Mouse (Mus musculus) midbrain, embryonic 15.5 days (tissue): Measurements from ENCODE around the gene Cdkn2aipnl. TPM values are rescaled to one million over a fixed set of nuclear protein-coding genes. Genes with fewer than 3 reads are reported as not detected.
A peak's percentile ranks its signal among the peaks of the same experiment; 100 is the strongest.

ENCODE experiments used
- ATAC-seq: fragments of 200-750 bp; cut with Nextera tagmentation; replicated peaks from 2 replicates; pipeline ENCODE4 v1.8.0; 2017; ENCODE audit warnings: moderate TSS enrichment
- H3K27ac ChIP-seq: fragments of 300-500 bp; sonication (generic); 2 replicates; pipeline ENCODE4 v1.5.1; 2015; ENCODE audit warnings: mild to moderate bottlenecking, inconsistent platforms
- H3K27me3 ChIP-seq: fragments of 300-500 bp; sonication (generic); replicated peaks from 2 replicates; pipeline ENCODE4 v1.6.1; 2015; ENCODE audit warnings: inconsistent platforms
- H3K36me3 ChIP-seq: fragments of 300-500 bp; sonication (generic); replicated peaks from 2 replicates; pipeline ENCODE4 v1.6.1; 2015; ENCODE audit warnings: inconsistent platforms
- H3K4me1 ChIP-seq: fragments of 300-500 bp; sonication (generic); 2 replicates; pipeline ENCODE4 v1.6.1; 2015; ENCODE audit warnings: inconsistent platforms
- H3K4me2 ChIP-seq: fragments of 300-500 bp; sonication (generic); 2 replicates; pipeline ENCODE4 v1.6.1; 2015; ENCODE audit warnings: inconsistent platforms, mild to moderate bottlenecking, moderate library complexity
- H3K4me3 ChIP-seq: fragments of 300-500 bp; sonication (generic); 2 replicates; pipeline ENCODE4 v1.5.1; 2015; ENCODE audit warnings: mild to moderate bottlenecking, inconsistent platforms
- H3K9ac ChIP-seq: fragments of 300-500 bp; sonication (generic); 2 replicates; pipeline ENCODE4 v1.6.1; 2015; ENCODE audit warnings: mild to moderate bottlenecking, inconsistent platforms
- H3K9me3 ChIP-seq: fragments of 300-500 bp; sonication (generic); 2 replicates; pipeline ENCODE4 v1.6.1; 2016; ENCODE audit warnings: inconsistent platforms
- WGBS: fragments of 180-500 bp; shearing (Covaris S2); methylation state at CpG from one replicate; pipeline ENCODE4 v1.1.7; 2015; ENCODE audit warnings: mixed read lengths; 5-methylcytosine and 5-hydroxymethylcytosine counted together
- polyA plus RNA-seq: library from polyadenylated mRNA; unstranded; fragments of >200 nt; fragmentation: Nextera tagmentation; extraction: Ambion mirVana; gene quantifications from 2 replicates; pipeline ENCODE4 v1.2.1, GENCODE M21; 2015

Cdkn2aipnl gene
- 120 and 121 TPM in 2 replicates for polyA plus RNA-seq

DNA sequence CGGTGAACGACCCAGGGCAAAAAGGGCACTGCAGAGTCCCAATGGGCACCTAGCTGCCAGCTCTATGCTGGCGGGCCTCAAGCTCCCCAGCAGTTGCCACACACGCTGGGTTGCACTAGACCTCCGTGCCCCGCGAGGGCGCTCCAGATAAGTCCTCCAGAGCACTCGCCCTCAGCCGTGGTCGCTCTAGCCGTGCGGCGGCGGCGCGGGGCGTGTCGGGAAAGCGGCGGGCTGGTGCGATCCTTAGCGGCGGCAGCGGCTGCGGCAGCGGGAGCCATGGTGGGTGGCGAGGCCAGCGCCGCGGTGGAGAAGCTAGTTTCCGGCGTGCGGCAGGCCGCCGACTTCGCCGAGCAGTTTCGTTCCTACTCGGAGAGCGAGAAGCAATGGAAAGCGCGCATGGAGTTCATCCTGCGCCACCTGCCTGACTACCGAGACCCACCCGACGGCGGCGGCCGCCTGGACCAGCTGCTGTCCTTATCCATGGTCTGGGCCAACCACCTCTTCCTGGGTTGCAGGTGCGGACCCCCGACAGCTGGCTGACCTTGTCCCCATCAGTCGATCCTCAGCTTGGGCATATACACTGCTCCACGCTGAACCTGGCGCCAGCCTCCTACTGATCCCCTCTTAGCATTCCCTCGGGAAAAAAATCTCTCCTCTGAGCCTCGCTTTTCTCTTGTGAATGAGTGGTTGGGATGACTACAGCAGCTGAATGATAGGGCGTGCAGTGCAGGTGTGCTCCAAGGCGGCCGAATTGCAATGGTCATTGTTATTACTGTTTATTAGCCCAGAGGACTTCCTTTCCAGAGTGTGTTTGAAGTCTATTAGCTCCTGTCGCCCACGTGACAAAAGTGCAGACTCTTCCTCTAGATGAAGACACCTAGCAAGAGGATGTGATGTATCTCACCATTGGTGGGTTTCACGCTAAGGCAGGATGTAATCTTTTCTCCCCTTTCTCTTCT lies at the start of gene Cdkn2aipnl:
Cdkn2aipnl (plus strand) TSS at position 219 of the 959 bp plus-strand sequence.
- Histone ChIP-seq H3K4me2 (peak within 1 kb of the TSS; percentile 85), H3K36me3 (peaks cover 22% of the 10 kb centered on the region), H3K9me3 (no peaks in the 10 kb centered on the region), H3K27ac (peak within 1 kb of the TSS; percentile 76), H3K4me1 (peaks cover 18% of the 10 kb centered on the region), H3K9ac (peak within 1 kb of the TSS; percentile 85), H3K27me3 (no peaks in the 10 kb centered on the region), H3K4me3 (peak within 1 kb of the TSS; percentile 72)
- WGBS, result 3% methylated on average over 63 of the region's 63 CpGs
- peak; percentile 98 for ATAC-seq

GRCm38 (mm10) chr11:51917951-51918350 lies 49.5 kb upstream of the Cdkn2aipnl start:
- no peak overlapping the region for H3K4me3 ChIP-seq
- no peak overlapping the region for H3K27ac ChIP-seq
- no peaks in the 10 kb centered on the region for H3K36me3 ChIP-seq
- H3K9me3 ChIP-seq, result no peaks in the 10 kb centered on the region
- no peaks in the 10 kb centered on the region for H3K27me3 ChIP-seq
- ATAC-seq, result no peak
- WGBS, result 84% methylated on average over 2 of the region's 2 CpGs
- H3K4me1 ChIP-seq, result peaks cover 11% of the 10 kb centered on the region
- no peak overlapping the region for H3K4me2 ChIP-seq
- H3K9ac ChIP-seq, result no peak overlapping the region

- ATAC-seq, result no peak
- Histone ChIP-seq H3K4me2 (no peak overlapping the region), H3K4me1 (peaks cover 11% of the 10 kb centered on the region), H3K9me3 (no peaks in the 10 kb centered on the region), H3K4me3 (no peak overlapping the region), H3K27me3 (no peaks in the 10 kb centered on the region), H3K36me3 (no peaks in the 10 kb centered on the region), H3K27ac (no peak overlapping the region), H3K9ac (no peak overlapping the region)
- WGBS, result 85% methylated on average over 2 of the region's 2 CpGs
These were observed 48.9 kb upstream of the Cdkn2aipnl start for GRCm38 (mm10) chr11:51918576-51918975.

GRCm38 (mm10) chr11:51921355-51922125 lies 45.9 kb upstream of the Cdkn2aipnl start:
- Histone ChIP-seq H3K4me2 (no peak overlapping the region), H3K27me3 (no peaks in the 10 kb centered on the region), H3K27ac (no peak overlapping the region), H3K4me1 (peaks cover 3% of the 10 kb centered on the region), H3K9me3 (no peaks in the 10 kb centered on the region), H3K36me3 (no peaks in the 10 kb centered on the region), H3K9ac (no peak overlapping the region), H3K4me3 (no peak overlapping the region)
- 84% methylated on average over 8 of the region's 8 CpGs for WGBS
- ATAC-seq, result no peak

GRCm38 (mm10) chr11:51922421-51922841 lies 45.0 kb upstream of the Cdkn2aipnl start:
- 75% methylated on average over 3 of the region's 3 CpGs for WGBS

DNA sequence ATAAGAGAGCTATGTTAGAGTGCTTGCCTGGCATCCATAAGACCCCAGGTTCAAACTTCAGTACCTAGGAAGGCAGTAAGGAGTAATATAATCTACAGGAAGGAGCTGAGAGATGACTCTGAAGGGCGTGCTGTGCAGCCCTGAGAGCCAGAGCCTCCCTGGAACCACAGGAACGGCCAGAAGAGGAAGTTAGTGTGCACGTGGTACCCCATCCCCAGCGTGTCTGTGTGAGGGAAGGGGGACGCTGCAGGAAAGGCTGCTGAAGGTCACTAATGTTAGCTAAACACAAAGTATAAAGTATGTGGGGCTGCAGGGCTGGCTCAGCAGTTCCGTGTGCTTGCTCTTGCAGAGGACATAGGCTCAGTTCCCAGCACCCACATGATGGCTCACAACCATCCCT lies 41.9 kb upstream of the Cdkn2aipnl start:
- no peak overlapping the region for H3K4me3 ChIP-seq
- WGBS, result 77% methylated on average over 6 of the region's 6 CpGs
- H3K9ac ChIP-seq, result no peak overlapping the region
- no peaks in the 10 kb centered on the region for H3K9me3 ChIP-seq
- no peak overlapping the region for H3K27ac ChIP-seq
- no peak for ATAC-seq
- H3K36me3 ChIP-seq, result no peaks in the 10 kb centered on the region
- no peak overlapping the region for H3K4me2 ChIP-seq
- no peaks in the 10 kb centered on the region for H3K27me3 ChIP-seq
- no peaks in the 10 kb centered on the region for H3K4me1 ChIP-seq

More at GRCm38 (mm10) chr11:51922421-51922841, 45.0 kb upstream of the Cdkn2aipnl start:
- Histone ChIP-seq H3K27me3 (no peaks in the 10 kb centered on the region), H3K27ac (no peak overlapping the region), H3K9ac (no peak overlapping the region), H3K4me3 (no peak overlapping the region), H3K4me1 (no peaks in the 10 kb centered on the region), H3K4me2 (no peak overlapping the region), H3K9me3 (no peaks in the 10 kb centered on the region), H3K36me3 (no peaks in the 10 kb centered on the region)
- ATAC-seq, result no peak

DNA sequence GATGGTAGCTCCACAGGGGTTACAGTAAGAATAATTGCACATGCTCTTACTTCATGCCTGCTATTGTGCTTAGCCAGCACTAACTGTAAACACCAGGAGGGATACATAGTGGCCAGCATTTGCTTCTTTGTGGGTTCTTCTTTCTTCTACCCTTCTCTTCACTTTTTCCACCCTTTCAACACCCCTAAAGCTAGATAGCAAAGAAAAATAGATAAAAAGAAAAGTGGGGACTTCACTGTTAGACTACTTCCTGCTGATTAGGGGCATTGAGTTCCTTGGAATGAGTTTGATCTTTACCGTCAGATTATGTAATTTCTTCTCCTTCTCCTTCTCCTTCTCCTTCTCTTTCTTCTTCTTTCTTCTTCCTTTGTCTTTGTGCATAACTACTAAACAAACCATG lies 41.1 kb upstream of the Cdkn2aipnl start:
- Histone ChIP-seq H3K4me3 (no peak overlapping the region), H3K9me3 (no peaks in the 10 kb centered on the region), H3K4me1 (no peaks in the 10 kb centered on the region), H3K27me3 (no peaks in the 10 kb centered on the region), H3K27ac (no peak overlapping the region), H3K9ac (no peak overlapping the region), H3K36me3 (no peaks in the 10 kb centered on the region), H3K4me2 (no peak overlapping the region)
- no peak for ATAC-seq
- WGBS, result 94% methylated on average over 1 of the region's 1 CpGs

GRCm38 (mm10) chr11:51927106-51927505 lies 40.4 kb upstream of the Cdkn2aipnl start:
- no peaks in the 10 kb centered on the region for H3K27me3 ChIP-seq
- H3K4me1 ChIP-seq, result no peaks in the 10 kb centered on the region
- 82% methylated on average over 2 of the region's 2 CpGs for WGBS
- H3K9me3 ChIP-seq, result no peaks in the 10 kb centered on the region
- H3K4me2 ChIP-seq, result no peak overlapping the region
- H3K4me3 ChIP-seq, result no peak overlapping the region
- no peaks in the 10 kb centered on the region for H3K36me3 ChIP-seq
- H3K9ac ChIP-seq, result no peak overlapping the region
- no peak overlapping the region for H3K27ac ChIP-seq
- ATAC-seq, result no peak

DNA sequence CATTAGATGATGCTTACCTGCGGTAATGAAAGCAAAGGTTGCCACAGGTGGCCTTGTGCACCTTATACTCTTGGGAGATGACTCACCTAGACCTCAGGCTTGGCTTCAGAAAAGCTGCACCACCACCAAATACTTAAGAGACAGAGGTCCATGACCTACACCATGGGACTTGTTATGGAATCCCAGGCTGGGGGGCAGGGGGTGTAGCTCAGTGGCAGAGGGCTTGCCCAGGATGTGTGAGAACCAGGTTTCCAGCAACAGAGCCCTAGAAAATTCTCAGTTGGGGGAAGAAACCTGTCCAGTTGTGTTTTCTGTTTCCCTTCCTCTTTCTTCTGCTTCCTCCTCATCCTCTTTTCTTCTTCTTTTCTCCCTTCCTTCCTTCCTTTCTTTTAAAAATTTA lies 36.3 kb upstream of the Cdkn2aipnl start:
- ATAC-seq, result no peak
- H3K4me3 ChIP-seq, result no peak overlapping the region
- H3K4me2 ChIP-seq, result no peak overlapping the region
- no peaks in the 10 kb centered on the region for H3K4me1 ChIP-seq
- H3K27ac ChIP-seq, result no peak overlapping the region
- H3K36me3 ChIP-seq, result no peaks in the 10 kb centered on the region
- no peaks in the 10 kb centered on the region for H3K9me3 ChIP-seq
- no peaks in the 10 kb centered on the region for H3K27me3 ChIP-seq
- H3K9ac ChIP-seq, result no peak overlapping the region
- WGBS, result 80% methylated on average over 1 of the region's 1 CpGs

DNA sequence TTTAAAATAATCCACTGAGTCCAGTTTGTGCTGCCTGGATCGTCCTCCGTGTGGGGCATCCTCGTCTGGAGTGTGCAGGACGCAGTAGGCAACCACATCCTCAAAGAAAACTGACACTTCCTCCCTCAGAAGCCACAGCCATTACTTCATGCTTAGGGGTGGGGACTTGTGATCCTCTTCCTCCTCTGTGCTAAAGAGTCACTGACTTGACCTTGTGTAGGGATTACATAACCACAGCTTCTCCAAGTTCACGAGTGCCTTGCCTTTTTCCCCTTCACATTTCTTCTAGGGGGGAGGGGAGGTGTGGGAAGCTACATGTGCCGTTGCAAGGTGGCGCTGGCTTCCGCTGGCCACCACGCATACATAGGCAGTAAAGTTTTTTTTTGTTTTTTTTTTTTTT lies 35.7 kb upstream of the Cdkn2aipnl start:
- H3K4me2 ChIP-seq, result no peak overlapping the region
- H3K9ac ChIP-seq, result no peak overlapping the region
- H3K36me3 ChIP-seq, result no peaks in the 10 kb centered on the region
- H3K27me3 ChIP-seq, result no peaks in the 10 kb centered on the region
- ATAC-seq, result no peak
- 84% methylated on average over 9 of the region's 9 CpGs for WGBS
- no peaks in the 10 kb centered on the region for H3K9me3 ChIP-seq
- no peak overlapping the region for H3K4me3 ChIP-seq
- no peak overlapping the region for H3K27ac ChIP-seq
- no peaks in the 10 kb centered on the region for H3K4me1 ChIP-seq

GRCm38 (mm10) chr11:51934230-51934629 lies 33.2 kb upstream of the Cdkn2aipnl start:
- Histone ChIP-seq H3K4me1 (no peaks in the 10 kb centered on the region), H3K9ac (no peak overlapping the region), H3K36me3 (no peaks in the 10 kb centered on the region), H3K27ac (no peak overlapping the region), H3K27me3 (no peaks in the 10 kb centered on the region), H3K9me3 (no peaks in the 10 kb centered on the region), H3K4me2 (no peak overlapping the region), H3K4me3 (no peak overlapping the region)
- ATAC-seq, result no peak
- WGBS, result 88% methylated on average over 3 of the region's 3 CpGs

GRCm38 (mm10) chr11:51935636-51936434 lies 31.6 kb upstream of the Cdkn2aipnl start:
- no peak for ATAC-seq
- no peak overlapping the region for H3K4me3 ChIP-seq
- H3K36me3 ChIP-seq, result no peaks in the 10 kb centered on the region
- no peaks in the 10 kb centered on the region for H3K4me1 ChIP-seq
- H3K27ac ChIP-seq, result no peak overlapping the region
- H3K9me3 ChIP-seq, result no peaks in the 10 kb centered on the region
- 64% methylated on average over 5 of the region's 5 CpGs for WGBS
- no peaks in the 10 kb centered on the region for H3K27me3 ChIP-seq
- H3K4me2 ChIP-seq, result no peak overlapping the region
- no peak overlapping the region for H3K9ac ChIP-seq
